Mouse (Mus musculus) small intestine, adult 2 months (tissue): ENCODE results near the gene Tyw1.

Source experiments
- CTCF ChIP-seq: fragments of 200-500 bp; IDR thresholded peaks from 2 replicates; pipeline ENCODE4 v1.5.1; 2012; ENCODE audit warnings: low read depth, mild to moderate bottlenecking, control low read depth, inconsistent platforms, low read length, moderate library complexity, mixed read lengths; ENCODE audit not compliant: insufficient replicate concordance, insufficient read length; ENCODE audit errors: extremely low read depth
- POLR2A ChIP-seq: fragments of 200-500 bp; IDR thresholded peaks from 2 replicates; pipeline ENCODE4 v1.6.1; 2012; ENCODE audit warnings: low read depth, mild to moderate bottlenecking, control low read depth, inconsistent platforms, low read length, moderate library complexity

DNA sequence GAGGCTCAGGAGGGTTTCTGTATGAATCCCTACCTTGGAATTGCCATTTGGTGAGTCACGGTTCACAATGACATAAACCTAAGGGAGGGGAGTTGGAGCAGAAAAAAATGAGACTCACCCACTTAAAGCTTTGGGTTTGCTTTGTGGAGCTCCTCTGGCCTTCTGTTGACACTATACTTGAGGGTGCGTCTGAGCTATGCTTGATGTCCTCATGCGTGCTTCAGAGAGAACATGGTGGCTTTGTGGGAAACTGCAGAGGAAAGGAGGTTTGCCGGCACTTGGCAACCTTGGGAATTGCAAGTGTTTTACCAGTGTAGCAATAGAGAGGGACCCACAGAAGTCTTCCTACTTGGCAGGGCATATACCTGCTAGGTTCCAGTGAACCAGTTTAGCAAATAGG, 48.1 kb upstream of the Tyw1 start:
- no peak for TF ChIP-seq POLR2A
- TF ChIP-seq CTCF = no peak
